Mouse (Mus musculus) ES-Bruce4 (cell line): Measurements from ENCODE around the gene Smim20.

ENCODE experiments used
- CTCF ChIP-seq: IDR thresholded peaks from one replicate; pipeline ENCODE4 v1.8.1; 2011; ENCODE audit warnings: low read depth, low read length
- EP300 ChIP-seq: IDR thresholded peaks from 2 replicates; pipeline ENCODE4 v1.6.1; 2011; ENCODE audit warnings: low read depth, low read length; ENCODE audit not compliant: insufficient read depth

DNA sequence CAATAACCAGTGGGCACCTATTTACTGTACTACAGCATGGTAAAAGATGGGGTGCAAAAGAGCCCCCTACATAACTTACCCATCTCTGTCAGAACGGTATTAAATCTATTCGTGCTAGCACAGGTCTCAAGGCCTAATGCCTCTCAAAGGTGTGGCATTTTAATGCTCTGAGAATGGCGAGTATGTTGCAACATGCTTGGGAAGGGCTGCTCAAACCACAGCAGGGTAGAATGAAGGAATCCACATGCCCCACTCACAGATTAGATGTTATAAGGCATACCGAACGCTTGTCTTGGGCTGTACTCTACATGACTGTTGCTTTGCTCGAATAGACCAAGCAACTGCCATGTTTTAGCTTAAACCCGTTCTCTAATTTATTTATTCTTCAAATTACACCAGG lies 27.7 kb upstream of the Smim20 start:
- TF ChIP-seq EP300 (no peak), CTCF (no peak)
